Mouse (Mus musculus) bone marrow macrophage, adult 2 months (primary cell): ENCODE measurements around the gene Mrps5.

ENCODE experiments used
- CTCF ChIP-seq: IDR thresholded peaks from 2 replicates; pipeline ENCODE4 v1.5.1; 2012; ENCODE audit warnings: low read depth, mild to moderate bottlenecking, low read length, moderate library complexity
- POLR2A ChIP-seq: IDR thresholded peaks from 2 replicates; pipeline ENCODE4 v1.6.1; 2012; ENCODE audit warnings: mild to moderate bottlenecking, low read depth, low read length, borderline replicate concordance

DNA sequence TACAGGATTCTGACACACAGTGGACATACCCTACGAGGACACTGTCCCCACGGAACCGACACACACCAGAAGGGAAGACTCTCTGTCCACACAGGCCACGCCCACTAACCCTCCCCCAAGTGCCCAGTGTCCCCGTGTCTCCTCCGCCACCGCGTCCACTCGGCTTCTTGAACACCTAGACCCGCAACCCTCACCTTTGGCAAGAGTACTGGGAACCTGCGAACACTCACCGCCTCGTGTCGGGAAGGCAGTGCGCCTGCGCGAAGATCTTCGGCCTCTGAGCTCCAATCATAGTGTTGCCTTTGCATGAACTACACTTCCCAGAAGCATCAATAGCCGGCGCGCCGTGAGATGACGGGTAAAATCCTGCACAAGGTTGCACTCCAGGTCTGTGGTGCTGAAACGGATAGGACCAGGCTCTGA is 2.6 kb upstream of the Mrps5 start:
- no peak for TF ChIP-seq CTCF
- TF ChIP-seq POLR2A: no peak
